Mouse (Mus musculus) embryo, embryonic 10.5 days (tissue): ENCODE data around the gene Klhl26.
A peak's percentile ranks its signal among the peaks of the same experiment; 100 is the strongest.
"Not testable (repeated sequence)": the region's sequence is repeated elsewhere in the genome, so short reads cannot be mapped to it uniquely, and the experiment has no call there.

Source experiments
- DNase-seq: peaks from one replicate; pipeline ENCODE4 v3.0.0-alpha.2; 2015; ENCODE audit warnings: low spot score

Gene Klhl26

DNA sequence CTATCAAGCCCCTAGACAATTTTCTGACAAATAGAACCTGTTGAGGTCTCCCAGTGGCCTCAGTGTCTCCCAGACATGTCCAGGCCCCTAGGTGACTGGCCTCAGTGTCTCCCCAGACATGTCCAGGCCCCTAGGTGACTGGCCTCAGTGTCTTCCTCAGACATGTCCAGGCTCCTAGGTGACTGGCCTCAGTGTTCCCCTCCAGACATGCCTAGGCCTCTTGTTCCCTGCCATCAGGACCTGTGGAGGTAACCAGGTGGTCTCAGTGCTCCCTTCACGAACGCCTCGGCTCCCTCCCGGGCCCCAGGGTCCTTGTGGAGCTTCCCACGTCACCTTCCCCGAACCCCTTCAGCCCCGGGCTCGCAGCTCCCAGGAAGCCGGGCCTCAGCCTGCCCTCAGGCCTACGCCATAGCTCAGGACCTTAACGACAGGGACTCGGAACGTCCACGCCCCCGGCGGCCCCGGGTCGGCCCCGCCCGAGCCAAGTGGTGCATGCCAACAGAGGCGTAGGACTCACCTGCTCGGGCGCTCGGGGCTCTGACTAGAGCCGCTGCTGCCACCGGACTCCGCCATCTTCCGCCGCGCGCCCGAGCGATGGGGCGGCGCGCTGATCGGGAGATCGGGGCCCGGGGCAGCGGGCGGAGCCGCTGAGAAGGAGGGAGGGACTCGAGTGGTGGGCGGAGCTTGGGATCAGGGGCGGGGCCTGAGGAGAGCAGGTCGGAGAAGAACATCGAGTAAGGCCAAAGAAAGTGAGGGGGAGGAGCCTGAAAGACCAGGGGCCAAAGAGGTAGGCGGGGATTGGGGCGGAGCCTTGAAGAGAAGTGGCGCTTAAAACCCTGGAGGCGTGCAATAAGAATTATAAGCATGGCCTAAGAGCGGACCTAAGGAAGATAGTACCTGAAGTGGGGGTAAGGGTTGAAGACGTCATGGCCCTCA, at the start of gene Klhl26:
Gene Klhl26 (minus strand): TSS at position 636 of the 936 bp plus-strand sequence.
- peak; percentile 98 for DNase-seq

DNA sequence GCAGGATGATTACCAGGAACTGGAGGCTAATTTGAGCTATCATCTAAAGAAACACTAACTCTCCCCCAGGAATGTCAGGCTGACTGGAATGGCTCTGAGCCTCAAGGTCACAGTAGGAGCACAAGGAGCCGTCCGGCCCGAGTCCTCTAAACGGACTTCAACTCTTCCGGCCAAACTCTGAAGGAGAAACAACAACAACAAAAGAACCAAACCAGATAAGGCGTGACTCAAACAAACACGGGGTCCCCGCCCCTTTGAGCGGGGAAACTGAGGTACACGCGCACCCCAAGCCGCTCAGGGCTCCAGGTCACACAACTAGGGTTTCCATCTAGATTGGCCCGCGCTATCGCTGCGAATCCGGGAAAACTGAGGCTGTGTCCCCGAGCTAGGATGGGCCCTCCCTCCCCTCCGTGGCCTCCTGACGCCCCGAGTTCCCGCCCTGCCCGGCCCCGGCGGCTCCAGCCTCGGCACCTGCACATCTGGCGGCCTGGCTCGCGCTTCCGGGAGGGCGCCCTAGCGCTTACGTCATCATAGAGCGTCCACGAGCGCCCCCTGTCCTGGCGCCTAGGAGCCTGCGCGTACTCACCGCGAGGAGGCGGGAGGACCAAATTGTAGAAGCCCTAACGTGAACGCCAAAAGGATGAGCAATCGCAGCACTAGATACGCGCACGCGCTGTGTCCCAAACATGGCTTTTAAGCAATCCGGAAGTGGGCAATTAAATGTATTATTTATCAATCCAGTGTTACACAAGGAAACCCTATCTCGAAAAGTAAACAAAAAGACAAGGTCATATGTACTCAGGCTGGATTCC, 46.0 kb upstream of the Klhl26 start:
- peak; percentile 99 for DNase-seq

DNA sequence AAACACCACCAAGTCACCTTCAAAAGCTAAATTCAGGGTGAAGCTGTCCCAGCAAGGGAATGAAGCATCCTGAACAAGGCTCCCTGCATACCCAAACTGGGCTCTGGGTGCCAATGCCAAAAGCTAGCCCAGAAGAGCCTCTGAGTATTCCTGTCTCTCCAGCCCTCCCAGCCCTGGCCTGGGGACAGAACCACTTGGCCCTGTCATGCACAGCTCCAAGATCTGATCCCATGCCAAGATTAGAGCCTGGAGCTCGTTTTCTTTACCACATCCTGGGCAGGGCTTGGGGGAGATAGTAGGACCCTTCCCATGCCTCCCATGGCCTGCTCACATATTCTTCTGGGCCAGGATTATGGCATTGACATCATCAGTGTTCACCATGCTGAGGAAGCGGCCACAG, 42.8 kb upstream of the Klhl26 start:
- DNase-seq: no peak

DNA sequence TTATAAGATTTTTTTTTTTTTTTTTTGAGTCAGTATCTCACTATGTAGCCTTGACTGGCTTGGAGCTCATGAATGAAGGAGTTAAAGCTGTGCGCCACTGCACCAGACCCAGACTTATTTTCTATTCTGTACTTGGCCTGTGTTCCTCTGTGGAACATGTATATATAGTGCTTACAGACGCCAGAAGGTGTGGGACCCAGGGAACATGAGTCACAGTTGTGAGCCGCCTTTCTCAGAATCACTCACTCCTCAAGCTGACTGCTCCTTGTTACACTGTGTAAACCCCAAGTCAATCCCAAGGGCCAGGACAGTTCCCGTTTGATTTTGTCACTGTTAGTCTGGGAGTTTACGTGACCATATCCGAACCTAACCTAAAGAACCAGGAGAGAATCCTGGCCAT, 42.3 kb upstream of the Klhl26 start:
- no peak for DNase-seq

DNA sequence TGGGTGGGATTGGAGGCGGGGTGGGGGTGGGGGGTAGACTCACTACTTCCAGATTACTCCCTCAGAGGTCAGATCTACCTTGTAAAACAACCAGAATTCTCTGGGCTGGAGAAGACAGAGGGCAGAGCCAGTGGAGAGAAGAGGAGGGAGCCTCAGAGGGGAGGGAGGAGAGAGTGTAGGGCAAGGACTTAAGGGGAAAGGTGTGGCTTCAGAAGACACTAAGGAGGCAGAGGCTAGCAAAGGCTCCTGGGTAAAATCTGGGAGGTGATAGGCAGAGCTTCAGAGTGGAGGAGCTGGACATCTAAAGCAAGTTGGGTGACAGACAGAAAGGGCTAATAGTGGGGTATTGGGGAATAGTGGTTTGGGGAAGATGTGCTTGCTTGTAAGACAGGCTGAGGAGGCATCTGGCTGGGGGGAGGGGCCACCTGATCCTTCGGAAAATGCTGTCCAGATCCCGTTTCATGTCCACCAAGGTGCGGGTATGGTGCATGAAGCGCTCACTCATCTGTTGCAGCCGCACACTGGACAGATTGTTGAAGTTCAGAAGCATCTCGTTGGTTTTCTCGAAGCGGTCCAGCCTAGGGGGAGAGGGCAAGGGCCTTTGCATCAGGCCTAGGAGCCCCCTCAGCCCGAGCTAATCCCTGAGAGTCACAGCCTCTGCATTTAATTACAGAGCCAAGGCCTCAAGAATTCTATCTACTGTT, 41.3 kb upstream of the Klhl26 start:
- DNase-seq: no peak

DNA sequence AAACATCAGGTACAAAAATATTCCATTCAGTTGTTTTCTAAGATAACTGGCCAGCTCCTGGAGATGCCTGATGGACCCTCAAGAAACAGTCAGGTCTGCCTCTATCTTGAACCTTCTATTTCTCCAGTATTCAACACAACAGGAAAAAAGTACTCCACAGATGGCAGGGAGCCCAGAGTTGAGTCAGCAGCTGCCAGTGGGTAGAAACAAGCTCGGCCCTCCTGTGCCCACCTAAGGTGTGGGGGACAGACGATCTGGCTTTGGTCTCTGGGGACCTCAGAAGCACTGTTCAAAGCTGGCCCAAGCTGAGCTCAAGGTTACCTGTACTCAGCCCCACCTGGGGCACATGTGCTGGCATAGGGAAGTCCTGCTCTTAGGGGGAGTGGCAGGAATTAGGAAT, 36.7 kb upstream of the Klhl26 start:
- DNase-seq: no peak

DNA sequence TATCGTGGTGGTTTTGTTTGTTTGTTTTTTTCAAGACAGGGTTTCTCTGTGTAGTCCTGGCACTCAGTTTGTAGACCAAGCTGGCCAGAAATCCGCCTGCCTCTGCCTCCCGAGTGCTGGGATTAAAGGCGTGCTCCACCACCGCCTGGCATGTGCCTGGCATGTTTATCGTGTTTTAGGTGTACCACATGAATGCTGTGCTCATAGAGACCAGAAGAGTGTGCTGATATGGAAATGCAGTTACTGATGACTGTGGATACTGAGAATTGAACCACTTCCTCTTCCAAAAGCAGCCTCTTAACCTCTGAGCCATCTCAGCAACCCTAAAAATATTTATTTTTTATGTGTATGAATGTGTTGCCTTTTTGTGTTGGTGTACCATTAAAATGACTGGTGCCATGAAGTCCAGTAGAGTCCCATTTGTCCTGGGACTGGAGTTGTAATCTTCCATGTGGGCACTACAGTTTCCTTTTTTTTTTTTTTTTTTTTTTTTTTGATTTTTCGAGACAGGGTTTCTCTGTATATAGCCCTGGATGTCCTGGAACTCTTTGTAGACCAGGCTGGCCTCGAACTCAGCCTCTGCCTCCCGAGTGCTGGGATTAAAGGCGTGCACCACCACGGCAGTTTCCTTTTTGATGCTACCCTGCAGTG, 35.6 kb upstream of the Klhl26 start:
- no peak for DNase-seq

DNA sequence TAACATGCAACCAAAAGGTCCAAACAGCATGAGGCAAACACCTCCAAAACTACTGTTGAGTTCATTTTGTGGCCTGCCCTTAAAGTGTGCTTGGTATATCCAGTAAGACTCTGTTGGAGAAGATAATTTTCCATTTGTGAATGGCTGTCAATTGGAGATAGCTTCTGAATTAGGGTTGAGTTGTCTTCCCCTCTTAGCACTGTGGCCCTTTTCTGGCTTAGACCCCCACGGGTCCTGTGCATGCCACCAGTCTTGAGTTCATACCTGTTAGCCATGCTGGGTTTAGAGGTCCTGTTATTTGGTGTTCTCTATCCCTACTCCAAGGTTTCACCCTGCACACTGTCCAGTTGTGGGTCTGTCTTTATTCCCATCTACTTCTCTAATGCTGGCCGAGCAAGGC, 35.0 kb upstream of the Klhl26 start:
- no peak for DNase-seq

DNA sequence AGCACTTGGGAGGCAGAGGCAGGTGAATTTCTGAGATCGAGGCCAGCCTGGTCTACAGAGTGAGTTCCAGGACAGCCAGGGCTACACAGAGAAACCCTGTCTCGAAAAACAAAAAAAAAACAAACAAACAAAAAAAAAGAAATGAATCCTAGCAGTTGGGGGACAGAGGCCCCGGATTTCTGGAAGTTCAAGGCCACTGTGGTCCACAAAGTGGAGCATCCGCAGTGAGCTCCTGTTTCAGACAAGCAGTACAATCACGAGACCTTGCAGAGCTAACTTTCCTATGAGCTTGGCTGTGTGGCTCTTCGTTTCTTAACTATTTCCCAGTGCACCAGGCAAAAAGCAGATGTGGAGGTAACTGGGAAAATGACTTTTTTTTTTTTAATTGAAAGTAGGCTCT, 34.4 kb upstream of the Klhl26 start:
- DNase-seq: not testable (repeated sequence)

DNA sequence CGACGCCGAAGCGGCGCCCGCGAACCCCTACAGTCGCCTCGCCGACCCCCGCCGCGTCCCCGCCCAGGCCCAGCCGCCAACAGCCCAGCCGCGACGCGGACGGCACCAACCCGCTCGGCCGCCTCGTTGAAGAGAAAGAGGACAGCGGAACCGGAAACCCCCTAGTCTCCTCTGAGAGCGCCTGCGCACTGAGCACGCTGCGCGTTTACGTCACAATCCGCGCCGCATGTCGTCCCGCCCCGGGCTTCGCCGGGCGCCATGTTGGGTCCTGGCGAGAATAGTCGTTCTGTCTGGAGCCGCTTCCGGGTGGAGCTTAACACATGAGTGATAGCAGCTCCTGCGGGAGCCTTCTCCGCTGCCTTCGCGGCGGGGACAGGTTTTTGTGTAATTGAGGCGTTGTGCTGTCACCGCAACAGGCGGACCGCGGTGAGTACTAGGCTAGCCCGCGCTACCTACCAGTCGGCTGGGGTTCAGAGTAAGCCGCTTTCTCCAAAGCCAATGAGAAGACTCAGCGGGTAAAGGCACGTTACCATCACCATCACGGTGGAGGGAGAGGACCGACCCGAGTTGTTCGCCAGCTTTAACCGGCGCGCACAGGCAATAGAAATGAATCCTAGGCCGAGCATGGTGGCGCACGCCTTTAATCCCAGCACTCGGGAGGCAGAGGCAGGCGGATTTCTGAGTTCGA, 33.6 kb upstream of the Klhl26 start, which contains the start of gene Uba52:
Gene Uba52 (minus strand): TSS at position 574 of the 688 bp plus-strand sequence.
- peak; percentile 98 for DNase-seq

DNA sequence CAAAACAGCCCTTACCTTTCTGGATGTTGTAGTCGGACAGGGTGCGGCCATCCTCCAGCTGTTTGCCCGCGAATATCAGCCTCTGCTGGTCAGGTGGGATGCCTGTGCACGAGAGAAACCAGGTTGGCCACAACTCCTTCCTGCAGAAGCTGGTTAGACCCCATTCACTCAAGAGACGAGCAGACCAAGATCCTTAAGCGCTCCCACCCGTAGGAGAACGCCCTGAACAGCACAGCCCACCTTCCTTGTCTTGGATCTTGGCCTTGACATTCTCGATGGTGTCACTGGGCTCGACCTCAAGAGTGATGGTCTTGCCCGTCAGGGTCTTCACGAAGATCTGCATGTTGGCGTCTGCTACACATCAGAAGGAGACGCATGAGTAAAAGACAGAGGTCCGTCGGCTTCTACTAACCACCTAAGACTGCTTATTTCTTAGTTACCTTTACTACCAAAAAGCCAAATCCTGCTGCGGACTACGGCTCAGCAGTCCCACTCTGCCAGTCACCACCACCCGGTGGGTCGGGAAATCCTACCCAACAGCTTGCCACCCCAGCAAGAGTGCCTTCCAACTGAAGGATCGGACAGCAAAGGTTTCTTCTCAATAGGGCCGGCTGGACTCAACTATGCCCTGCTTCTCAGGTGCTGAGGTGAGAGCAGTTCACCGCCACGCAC, 32.6 kb upstream of the Klhl26 start:
- DNase-seq: no peak

DNA sequence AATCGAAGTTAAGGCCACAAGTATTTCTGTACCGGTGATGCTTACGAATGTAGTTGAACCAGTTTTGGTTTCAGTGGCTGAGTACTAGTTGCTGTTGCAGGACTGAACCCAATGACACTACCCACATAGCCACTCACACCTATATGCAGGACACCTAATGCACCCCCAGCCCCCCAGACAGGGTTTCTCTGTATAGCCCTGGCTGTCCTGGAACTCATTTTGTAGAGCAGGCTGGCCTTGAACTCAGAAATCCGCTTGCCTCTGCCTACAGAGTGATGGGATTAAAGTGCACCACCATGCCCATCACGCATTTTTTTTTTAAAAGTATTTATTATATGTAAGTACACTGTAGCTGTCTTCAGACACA, 30.2 kb upstream of the Klhl26 start:
- DNase-seq: no peak

DNA sequence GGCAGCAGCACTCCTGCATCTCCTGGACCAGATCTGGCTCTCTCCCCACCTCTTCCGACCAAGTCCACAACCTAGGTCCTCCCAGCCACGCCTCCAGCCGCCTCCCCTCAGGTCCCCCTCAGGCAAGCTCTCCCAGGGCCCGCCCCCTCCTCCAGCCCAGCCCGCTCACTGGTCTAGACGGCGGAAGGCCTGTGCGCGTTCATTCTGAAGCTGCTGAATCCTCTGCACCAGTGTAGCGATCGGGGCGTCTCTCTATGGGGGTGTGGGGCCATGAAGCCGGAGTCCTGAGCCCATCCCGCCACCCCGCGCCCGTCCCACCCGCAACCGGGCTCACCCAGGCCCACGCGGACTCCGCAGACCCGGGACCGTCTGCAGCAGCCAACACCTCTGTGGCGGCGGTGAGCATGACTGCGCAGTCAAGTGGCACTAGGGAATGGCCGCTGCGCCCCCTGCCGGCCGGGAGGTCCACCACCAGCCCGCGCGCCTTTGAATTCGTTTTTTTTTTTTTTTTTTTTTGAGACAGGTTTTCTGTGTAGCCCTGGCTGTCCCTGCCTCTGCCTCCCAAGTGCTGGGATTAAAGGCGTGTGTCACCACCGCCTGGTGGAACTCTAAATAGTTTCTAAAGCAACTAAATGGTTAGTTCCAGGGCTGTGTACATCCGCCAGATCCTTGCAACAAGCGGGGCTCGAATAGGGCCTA, 29.7 kb upstream of the Klhl26 start, which contains the start of gene Rex1bd:
Gene Rex1bd (minus strand): TSS at position 425 of the 699 bp plus-strand sequence.
- DNase-seq: peak; percentile 96

DNA sequence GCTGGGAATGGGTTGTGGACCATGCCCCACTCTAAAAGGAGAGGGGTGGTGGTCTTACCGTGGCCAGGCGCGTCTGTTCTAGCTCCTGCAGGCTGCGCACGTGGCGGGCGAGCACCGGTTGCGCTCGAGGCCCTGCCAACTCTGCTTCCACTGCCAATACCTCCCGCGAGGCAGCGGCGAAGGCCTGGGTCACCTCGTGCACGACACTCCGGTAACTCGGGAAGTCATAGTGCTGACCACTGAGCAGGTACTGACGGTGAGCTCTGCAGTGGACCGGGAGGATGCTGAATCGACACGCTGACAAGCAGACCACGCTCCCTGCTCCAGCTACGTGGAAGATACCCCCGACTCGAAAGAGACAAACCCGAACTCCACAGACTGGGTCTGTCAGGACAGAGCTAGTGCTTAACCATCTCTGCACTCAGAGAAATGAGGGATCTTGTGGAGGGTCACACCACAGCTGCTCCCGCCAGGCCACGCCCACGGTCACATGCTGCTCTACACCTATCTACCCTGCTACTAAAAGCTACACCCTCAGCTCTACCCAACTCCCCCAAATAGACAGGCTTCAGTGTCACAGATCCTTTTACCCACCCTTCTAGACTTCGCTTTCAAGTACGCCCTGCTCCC, 29.0 kb upstream of the Klhl26 start:
- DNase-seq: no peak

DNA sequence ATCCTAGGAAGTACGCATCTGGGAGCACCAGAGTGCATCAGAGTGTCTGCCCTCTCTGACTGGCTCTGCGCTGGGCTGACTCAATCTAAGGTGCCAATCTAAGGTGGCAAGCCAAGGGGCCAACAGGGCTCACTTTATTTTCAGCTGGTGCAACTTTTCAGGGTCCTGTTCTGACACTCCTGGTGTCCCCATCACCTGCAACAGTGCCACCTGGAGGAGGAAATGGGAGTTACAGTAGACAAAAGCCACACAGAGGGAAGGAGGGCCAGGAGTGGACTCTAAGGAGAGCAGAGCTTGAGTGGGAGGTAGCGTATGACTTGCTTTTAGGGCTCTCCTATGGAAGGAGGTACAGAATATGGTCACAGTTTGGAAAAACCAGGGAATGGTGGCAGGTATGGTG, 28.1 kb upstream of the Klhl26 start:
- DNase-seq: peak; percentile 89

DNA sequence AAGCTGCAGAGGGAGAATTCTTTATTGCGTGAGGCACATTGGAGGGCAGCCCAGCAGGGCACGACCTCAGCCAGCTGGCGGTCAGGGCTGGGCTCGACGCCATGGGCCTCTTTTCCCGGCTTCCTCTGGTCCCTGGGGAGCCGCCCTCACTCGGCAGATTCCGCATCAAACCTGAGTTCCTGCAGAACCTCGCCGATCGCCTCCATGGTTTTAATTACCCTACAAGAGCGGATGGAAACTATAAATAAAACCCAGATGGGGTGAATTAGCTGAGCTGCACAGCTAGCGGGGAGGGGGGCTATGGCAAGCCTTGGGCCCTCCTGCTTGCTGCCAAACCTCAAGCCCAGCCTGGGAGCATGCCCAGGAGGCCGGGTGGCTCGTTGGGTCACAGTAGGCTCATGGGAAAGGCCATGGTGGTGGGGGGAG, 27.5 kb upstream of the Klhl26 start:
- peak; percentile 76 for DNase-seq

DNA sequence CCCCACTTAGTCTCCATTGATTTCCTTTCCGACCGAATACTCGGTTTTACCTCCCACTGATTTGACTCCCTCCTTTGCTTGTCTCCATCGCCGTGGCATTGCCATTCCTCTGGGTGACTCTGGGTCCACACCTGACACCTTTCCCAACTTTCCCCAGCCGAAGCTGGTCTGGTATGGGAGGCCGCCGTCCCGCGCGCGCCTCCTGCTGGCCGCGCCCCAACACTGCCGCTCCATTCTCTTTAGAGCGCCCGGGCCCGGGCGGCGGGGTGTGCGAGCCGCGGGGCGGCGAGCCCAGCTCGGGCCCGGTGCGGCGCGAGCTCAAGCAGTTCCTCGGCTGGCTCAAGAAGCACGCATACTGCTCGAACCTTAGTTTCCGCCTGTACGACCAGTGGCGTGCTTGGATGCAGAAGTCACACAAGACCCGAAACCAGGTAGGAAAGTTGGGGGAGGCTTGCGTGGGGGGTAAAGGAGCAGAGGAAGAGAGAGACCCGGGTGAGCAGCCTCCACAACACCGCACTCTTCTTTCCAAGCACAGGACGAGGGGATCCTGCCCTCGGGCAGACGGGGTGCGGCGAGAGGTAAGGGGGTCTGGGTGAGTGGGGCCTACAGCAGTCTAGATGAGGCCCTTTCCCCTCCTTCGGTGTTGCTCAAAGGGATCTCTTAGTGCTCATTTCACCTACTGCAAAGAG, 26.4 kb upstream of the Klhl26 start:
- peak; percentile 81 for DNase-seq

DNA sequence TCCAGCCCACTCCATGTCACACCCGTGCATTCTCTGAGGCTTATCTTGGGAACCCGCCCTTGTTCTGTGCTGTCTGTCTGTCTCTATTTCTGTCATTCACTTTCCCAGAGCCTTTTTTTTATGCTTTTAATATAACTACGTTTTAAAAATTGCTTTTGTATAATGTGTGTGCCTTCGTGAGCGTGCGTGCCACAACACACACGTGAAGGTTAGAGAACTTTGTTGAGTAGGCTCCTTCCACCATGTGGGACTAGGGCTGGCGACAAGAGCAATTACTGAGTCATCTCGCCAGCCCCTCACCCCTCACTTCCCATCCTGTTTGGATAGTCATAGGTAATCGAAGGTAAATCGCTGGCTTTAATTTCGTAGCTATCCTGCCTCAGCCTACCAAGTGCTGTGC, 25.8 kb upstream of the Klhl26 start:
- DNase-seq: no peak
